Mouse (Mus musculus): ENCODE measurements around the gene Borcs6.
"Not testable (repeated sequence)": the region's sequence is repeated elsewhere in the genome, so short reads cannot be mapped to it uniquely, and the experiment has no call there.

Gene Borcs6

GRCm38 (mm10) chr11:69089616-69090290, 30.2 kb downstream of the Borcs6 start:
- DNase-seq (ENCODE audit: low spot score): no peak

- no peak for DNase-seq (ENCODE audit: low spot score)
Observed at GRCm38 (mm10) chr11:69090367-69090766, 30.9 kb downstream of the Borcs6 start.

DNA sequence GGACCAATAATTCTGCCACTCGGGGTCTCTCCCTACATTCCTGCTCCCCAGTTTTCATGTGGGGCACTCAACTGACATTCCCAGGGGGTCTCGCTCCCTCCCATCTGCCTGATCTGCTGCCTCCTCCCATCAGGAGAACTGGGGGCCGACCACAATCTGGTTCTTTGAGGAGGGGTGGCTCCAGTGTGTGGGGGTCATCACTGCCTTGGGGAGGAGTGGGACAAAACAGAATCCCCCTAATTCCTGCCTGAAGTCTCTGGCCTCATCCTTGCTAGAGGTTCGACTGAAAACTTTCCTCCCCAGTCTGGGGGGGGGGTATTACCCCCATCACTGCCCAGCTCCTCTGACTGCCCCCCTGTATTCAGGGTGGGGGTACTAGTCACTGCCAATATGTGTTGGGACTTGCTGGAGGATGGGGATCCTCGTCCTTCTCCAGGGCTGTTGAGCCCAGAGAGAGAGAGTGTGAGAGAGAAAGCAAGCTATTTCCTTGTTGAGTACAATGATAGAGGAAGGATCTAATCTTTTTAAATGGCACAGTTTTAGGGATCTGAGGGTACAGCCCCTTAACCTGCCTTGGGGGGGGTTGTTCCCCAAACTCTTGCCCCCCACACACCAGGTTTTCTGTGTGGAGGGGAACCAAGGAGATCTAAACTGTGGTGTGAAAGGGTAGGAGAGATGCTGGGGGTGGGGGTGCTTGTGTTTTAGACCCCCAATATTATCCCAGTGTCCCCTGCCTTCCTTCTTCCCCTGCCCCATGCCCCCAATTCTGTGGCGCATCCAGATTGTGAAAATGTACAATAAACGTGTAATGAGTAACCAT, 32.3 kb downstream of the Borcs6 start:
- DNase-seq (ENCODE audit: low spot score): no peak

GRCm38 (mm10) chr11:69092386-69092751, 32.9 kb downstream of the Borcs6 start:
- DNase-seq (ENCODE audit: low spot score): peak; percentile 82

- peak; percentile 43 for DNase-seq (ENCODE audit: low spot score)
Observed at GRCm38 (mm10) chr11:69092871-69093270, 33.4 kb downstream of the Borcs6 start.

DNA sequence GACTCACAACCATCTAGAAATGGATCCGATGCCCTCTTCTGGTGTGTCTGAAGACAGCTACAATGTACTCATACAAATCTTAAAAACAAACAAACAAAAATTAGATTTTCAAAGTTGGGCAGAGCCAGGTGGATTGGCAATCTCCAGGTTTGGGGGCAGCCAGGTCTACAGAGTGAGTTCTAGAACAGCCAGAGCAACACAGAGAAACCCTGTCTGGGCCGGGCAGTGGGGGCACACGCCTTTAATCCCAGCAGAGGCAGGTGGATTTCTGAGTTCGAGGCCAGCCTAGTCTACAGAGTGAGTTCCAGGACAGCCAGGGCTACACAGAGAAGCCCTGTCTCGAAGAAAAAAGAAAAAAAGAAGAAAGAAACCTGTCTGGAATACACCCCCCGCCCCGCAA, 34.3 kb downstream of the Borcs6 start:
- DNase-seq (ENCODE audit: low spot score): not testable (repeated sequence)

- DNase-seq (ENCODE audit: low spot score): peak; percentile 98
Observed at GRCm38 (mm10) chr11:69094697-69095429, 35.3 kb downstream of the Borcs6 start, which contains the start of gene Per1. TSS of gene Per1 (plus strand) at chr11:69095217.

- no peak for DNase-seq (ENCODE audit: low spot score)
Observed at GRCm38 (mm10) chr11:69095511-69096231, 36.2 kb downstream of the Borcs6 start.

DNA sequence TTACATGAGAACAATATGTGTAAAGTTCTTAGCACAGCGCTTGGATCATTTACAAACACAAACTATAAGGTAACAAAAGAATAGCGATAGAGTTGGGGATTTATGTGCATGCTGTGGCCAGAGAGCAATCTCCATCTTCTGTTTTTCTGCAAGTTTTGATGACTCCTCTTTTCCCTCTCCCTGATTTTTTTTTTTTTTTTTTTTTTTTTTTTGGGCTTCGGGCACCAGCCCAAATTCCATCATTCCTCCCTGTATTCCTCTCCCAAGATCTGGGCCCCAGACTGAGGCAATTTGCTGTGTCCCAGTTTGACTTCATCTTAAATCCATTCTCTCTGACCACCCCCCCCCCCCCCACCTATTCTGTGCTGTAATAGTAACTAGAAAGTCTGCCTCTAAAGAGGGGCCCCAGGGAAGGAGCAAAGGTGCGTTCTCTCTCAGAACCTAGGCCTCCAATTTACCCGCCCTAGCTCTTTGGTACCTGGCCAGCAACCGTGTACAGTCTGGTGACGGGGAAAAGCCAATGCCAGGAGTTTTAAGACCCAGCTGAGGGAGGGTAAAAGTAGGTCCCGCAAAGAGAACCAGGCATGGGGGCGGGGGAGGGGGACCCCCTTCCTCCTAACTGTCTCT, 37.0 kb downstream of the Borcs6 start:
- no peak for DNase-seq (ENCODE audit: low spot score)

GRCm38 (mm10) chr11:69096987-69097900, 37.7 kb downstream of the Borcs6 start:
- DNase-seq (ENCODE audit: low spot score): peak; percentile 92

GRCm38 (mm10) chr11:69098039-69098761, 38.7 kb downstream of the Borcs6 start:
- DNase-seq (ENCODE audit: low spot score): no peak

DNA sequence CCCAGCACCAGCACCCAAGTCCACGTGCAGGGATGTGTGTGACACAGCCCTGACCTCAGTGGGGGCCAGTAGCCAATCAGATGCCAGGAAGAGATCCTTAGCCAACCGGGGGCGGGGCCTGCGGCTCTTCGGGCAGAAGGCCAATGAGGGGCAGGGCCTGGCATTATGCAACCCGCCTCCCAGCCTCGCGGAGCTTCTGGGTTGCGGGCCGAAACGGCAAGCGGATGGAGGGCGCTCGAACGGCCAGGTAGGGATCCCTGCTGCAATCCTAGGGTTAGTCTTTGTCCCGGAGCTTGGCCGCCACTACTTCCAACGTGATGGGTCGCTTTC, 39.2 kb downstream of the Borcs6 start:
- DNase-seq (ENCODE audit: low spot score): peak; percentile 97

DNA sequence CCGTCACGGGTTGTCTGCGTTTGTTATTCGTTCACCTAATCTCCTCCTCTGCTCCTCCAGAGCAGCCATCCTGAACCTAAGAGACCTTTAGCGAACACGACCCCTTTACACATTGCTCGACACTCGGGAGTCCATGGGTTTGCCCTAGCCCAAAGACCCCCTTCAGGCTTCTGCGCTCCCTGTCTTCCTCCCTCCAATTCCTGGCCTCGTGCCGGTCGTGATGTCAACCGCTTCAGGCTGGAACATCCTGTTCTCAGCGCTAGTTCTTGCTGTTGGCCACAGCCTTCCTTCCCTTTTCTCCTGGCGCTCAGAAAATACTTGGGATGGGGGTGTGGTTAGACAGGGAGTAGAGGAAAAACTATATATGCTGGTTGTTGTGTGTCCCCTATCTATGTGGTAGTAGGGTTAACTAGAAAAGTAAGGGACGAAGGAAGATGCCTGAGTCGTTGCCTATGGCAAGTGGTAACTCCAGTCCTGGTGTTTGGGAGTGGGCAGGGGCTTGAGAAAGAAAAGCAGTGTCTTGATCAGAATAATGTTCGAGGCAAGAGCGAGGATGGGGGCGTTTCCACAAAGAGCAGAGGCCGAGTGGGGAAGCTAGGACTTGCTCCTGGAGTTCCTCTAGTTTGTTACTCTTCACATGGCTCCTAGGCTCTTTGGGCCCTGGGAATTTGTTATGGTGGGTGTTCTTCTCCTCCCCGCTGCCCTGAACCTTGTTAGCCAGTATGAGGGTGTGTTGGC, 39.8 kb downstream of the Borcs6 start:
- DNase-seq (ENCODE audit: low spot score): peak; percentile 69

DNA sequence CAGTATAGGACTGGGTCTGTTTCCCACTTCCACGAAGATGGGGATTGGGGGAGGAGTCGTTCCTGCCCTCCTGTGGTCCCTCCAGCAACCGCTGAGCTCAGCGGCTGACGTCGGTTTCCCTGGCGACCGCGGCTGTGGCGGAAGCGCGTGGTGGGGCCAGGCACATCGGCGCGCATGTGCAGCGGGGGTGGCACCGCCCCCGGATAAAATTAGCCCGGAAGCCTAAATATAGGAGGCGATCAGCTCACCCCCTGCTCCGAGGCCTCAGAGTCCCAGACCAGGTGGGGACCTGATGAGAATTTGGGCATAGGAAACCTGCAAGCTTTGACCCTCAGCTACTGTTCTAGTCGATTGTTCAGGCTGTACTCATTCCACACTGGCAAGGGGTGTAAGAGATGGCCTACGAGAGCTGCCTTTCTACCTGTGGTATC, 40.4 kb downstream of the Borcs6 start:
- peak; percentile 92 for DNase-seq (ENCODE audit: low spot score)

GRCm38 (mm10) chr11:69100639-69101360, 41.3 kb downstream of the Borcs6 start:
- DNase-seq (ENCODE audit: low spot score): no peak

DNA sequence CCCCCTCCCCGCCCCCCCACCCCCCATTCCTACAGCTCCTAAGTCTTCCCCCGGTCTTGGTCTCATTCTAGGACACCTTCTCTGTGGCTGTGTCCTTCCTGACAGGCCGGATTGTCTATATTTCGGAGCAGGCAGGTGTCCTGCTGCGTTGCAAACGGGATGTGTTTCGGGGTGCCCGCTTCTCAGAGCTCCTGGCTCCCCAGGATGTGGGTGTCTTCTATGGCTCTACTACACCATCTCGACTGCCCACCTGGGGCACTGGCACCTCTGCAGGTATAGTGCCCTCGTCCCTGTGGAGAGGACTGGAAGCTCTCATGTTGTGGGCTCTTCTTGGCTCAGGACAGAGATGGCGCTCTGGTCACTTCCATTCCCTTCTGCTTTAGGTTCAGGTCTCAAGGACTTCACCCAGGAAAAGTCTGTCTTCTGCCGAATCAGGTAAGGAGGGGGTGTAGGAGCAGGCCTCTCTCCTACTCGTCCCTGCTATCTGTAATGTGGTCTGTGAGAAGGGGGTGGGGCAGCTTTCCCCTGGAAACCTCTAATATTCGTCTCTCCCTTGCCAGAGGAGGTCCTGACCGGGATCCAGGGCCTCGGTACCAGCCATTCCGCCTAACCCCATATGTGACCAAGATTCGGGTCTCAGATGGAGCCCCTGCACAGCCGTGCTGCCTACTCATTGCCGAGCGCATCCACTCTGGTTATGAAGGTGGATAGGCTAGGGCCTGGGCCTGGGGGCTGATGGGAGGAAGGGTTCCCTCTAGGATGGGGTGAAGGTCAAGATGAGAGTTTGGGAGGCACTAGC, 42.3 kb downstream of the Borcs6 start:
- no peak for DNase-seq (ENCODE audit: low spot score)

DNA sequence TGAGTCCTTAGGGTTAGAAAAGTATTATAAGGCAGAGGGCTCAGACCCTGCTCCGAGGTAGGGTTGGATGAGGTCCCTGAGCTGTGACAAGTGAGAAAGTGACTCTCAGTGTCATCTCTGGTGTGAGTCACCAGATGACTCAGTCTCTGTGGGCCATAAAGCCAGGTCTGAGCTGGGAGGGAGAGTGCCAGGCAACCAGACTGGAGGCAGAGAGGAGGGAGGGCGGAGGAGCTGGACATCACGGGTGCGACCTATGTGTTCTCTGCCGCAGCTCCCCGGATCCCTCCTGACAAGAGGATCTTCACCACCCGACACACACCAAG, 42.8 kb downstream of the Borcs6 start:
- peak; percentile 79 for DNase-seq (ENCODE audit: low spot score)

DNA sequence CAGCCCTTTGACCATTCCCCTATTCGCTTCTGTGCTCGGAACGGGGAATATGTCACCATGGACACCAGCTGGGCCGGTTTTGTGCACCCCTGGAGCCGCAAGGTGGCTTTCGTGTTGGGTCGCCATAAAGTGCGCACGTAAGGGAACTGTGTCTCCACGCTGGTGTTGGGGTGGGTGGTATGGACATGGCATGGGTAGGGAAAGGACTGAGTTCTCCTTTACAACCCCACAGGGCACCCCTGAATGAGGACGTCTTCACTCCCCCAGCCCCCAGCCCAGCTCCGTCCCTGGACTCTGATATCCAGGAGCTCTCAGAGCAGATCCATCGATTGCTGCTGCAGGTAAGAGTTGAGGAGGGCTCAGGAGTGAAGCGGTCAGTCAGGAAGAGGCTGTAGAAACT, 43.6 kb downstream of the Borcs6 start:
- no peak for DNase-seq (ENCODE audit: low spot score)

Data from MN1 (cell line).